Mouse (Mus musculus) heart, postnatal 0 days (tissue): Measurements from ENCODE around the gene Cdc42se2. TPM values are rescaled to one million over a fixed set of nuclear protein-coding genes. Genes with fewer than 3 reads are reported as not detected.

Experiments used
- ATAC-seq: fragments of 200-750 bp; cut with Nextera tagmentation; 2 replicates; pipeline ENCODE4 v1.8.0; 2017; ENCODE audit warnings: low read depth, moderate number of reproducible peaks, moderate library complexity; ENCODE audit not compliant: insufficient read depth
- DNase-seq: peaks from one replicate; pipeline ENCODE4 v3.0.0-alpha.2; 2016; ENCODE audit warnings: low spot score
- H3K27ac ChIP-seq: fragments of 300-500 bp; sonication (generic); 2 replicates; pipeline ENCODE4 v1.5.1; 2014; ENCODE audit warnings: low read depth, mild to moderate bottlenecking
- H3K27me3 ChIP-seq: fragments of 300-500 bp; sonication (generic); 2 replicates; pipeline ENCODE4 v1.6.1; 2014; ENCODE audit warnings: low read length, mixed read lengths; ENCODE audit not compliant: control insufficient read depth, insufficient read depth
- H3K36me3 ChIP-seq: fragments of 300-500 bp; sonication (generic); replicated peaks from 2 replicates; pipeline ENCODE4 v1.6.1; 2014; ENCODE audit warnings: low read length, mixed read lengths; ENCODE audit not compliant: control insufficient read depth, insufficient read depth
- H3K4me1 ChIP-seq: fragments of 300-500 bp; sonication (generic); 2 replicates; pipeline ENCODE4 v1.6.1; 2014; ENCODE audit warnings: antibody characterized with exemption; ENCODE audit not compliant: control insufficient read depth, insufficient read depth
- H3K4me2 ChIP-seq: fragments of 300-500 bp; sonication (generic); 2 replicates; pipeline ENCODE4 v1.6.1; 2014; ENCODE audit warnings: low read depth, mild to moderate bottlenecking, low read length, moderate library complexity
- H3K4me3 ChIP-seq: fragments of 300-500 bp; sonication (generic); 2 replicates; pipeline ENCODE4 v1.5.1; 2014; ENCODE audit warnings: low read depth, low read length
- H3K9ac ChIP-seq: fragments of 300-500 bp; sonication (generic); replicated peaks from 2 replicates; pipeline ENCODE4 v1.6.1; 2014; ENCODE audit warnings: low read depth, low read length, mixed read lengths
- H3K9me3 ChIP-seq: fragments of 300-500 bp; sonication (generic); replicated peaks from 2 replicates; pipeline ENCODE4 v1.6.1; 2016; ENCODE audit warnings: low read length; ENCODE audit not compliant: control insufficient read depth
- CTCF ChIP-seq: IDR thresholded peaks from 2 replicates; pipeline ENCODE4 v1.5.1; 2016; ENCODE audit warnings: antibody characterized with exemption, control low read depth, low read depth
- EP300 ChIP-seq: IDR thresholded peaks from 2 replicates; pipeline ENCODE4 v1.6.1; 2016; ENCODE audit warnings: antibody characterized with exemption, low read depth
- WGBS: fragments of 180-500 bp; shearing (Covaris S2); extraction: QIAGEN DNeasy Blood & Tissue Kit; methylation state at CpG from one replicate; pipeline ENCODE4 v1.1.7; 2014; 5-methylcytosine and 5-hydroxymethylcytosine counted together
- polyA plus RNA-seq: library from polyadenylated mRNA; unstranded; fragments of >200 nt; fragmentation: Nextera tagmentation; extraction: Ambion mirVana; gene quantifications from 2 replicates; pipeline ENCODE4 v1.2.1, GENCODE M21; 2015
- total RNA-seq: library from RNA; depleted of rRNA; stranded (reverse); fragments of >200 nt; gene quantifications from 2 replicates; pipeline ENCODE4 v1.2.3, GENCODE M21; 2014; ENCODE audit warnings: low replicate concordance; rRNA removed

Cdc42se2 gene
- 53.6 and 88.5 TPM in 2 replicates for total RNA-seq
- 44.4 and 50.2 TPM in 2 replicates for polyA plus RNA-seq

- no peaks in the 10 kb centered on the region for H3K9me3 ChIP-seq
- TF ChIP-seq CTCF = no peak
- TF ChIP-seq EP300 = no peak
- H3K4me3 ChIP-seq = peak within 1 kb of the TSS; percentile 90
- H3K4me1 ChIP-seq = peaks cover 4% of the 10 kb centered on the region; the same call in 1 of the 2 replicates
- peak within 1 kb of the TSS; percentile 98 for H3K27ac ChIP-seq
- ATAC-seq (peak; percentile 99), DNase-seq (peak; percentile 95)
- no peaks in the 10 kb centered on the region for H3K36me3 ChIP-seq
- peak within 1 kb of the TSS; percentile 88 for H3K9ac ChIP-seq
- WGBS = 4% methylated on average over 55 of the region's 56 CpGs
- no peaks in the 10 kb centered on the region for H3K27me3 ChIP-seq
- peak within 1 kb of the TSS; percentile 77 for H3K4me2 ChIP-seq
Measured at GRCm38 (mm10) chr11:54787488-54788474, at the start of gene Cdc42se2. Gene Cdc42se2 (minus strand): TSS chr11:54787675.

DNA sequence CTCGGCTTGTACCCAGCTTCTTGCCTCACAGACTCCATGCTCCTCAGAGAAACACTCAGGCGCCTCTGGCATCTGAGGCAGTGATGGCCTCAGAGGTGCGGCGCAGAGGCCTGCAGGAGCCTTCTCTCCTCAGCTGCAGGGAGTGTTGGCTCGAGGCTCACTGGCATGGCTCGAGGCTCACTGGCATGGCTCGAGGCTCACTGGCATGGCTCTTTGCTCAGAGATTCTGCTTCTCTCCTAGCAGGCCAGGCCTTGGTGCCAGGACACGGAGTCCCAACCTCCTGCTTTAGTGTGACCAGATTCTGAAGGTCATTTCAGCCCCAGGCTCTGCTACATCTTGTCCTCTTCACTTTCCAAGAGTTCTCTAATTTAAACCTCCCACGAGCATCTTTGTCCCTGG is 48.6 kb upstream of the Cdc42se2 start:
- ATAC-seq = no peak
- no peaks in the 10 kb centered on the region for H3K4me1 ChIP-seq
- no peaks in the 10 kb centered on the region for H3K9me3 ChIP-seq
- no peaks in the 10 kb centered on the region for H3K36me3 ChIP-seq
- H3K27me3 ChIP-seq = no peaks in the 10 kb centered on the region
- H3K9ac ChIP-seq = no peak overlapping the region
- H3K4me3 ChIP-seq = no peak overlapping the region
- TF ChIP-seq CTCF (no peak), EP300 (no peak)
- H3K27ac ChIP-seq = no peak overlapping the region
- no peak for DNase-seq
- no peak overlapping the region for H3K4me2 ChIP-seq
- WGBS = 82% methylated on average over 9 of the region's 9 CpGs

- TF ChIP-seq EP300 (no peak), CTCF (0 out of 2 replicates have a peak, but pooled peaks have one; percentile 4)
- Histone ChIP-seq H3K9me3 (no peaks in the 10 kb centered on the region), H3K36me3 (no peaks in the 10 kb centered on the region), H3K4me3 (no peak overlapping the region), H3K9ac (no peak overlapping the region), H3K4me2 (no peak overlapping the region), H3K4me1 (no peaks in the 10 kb centered on the region), H3K27me3 (no peaks in the 10 kb centered on the region), H3K27ac (no peak overlapping the region)
- DNase-seq = no peak
- 62% methylated on average over 2 of the region's 2 CpGs for WGBS
- ATAC-seq = no peak
Measured at GRCm38 (mm10) chr11:54834596-54834995, 47.1 kb upstream of the Cdc42se2 start.

- Histone ChIP-seq H3K9me3 (no peaks in the 10 kb centered on the region), H3K4me1 (no peaks in the 10 kb centered on the region), H3K4me3 (no peak overlapping the region), H3K27me3 (no peaks in the 10 kb centered on the region), H3K27ac (no peak overlapping the region), H3K9ac (no peak overlapping the region), H3K36me3 (no peaks in the 10 kb centered on the region), H3K4me2 (no peak overlapping the region)
- ATAC-seq = no peak
- TF ChIP-seq EP300 = no peak
- TF ChIP-seq CTCF = no peak
- DNase-seq = no peak
- 79% methylated on average over 4 of the region's 4 CpGs for WGBS
Measured at GRCm38 (mm10) chr11:54833833-54834232, 46.4 kb upstream of the Cdc42se2 start.

- no peaks in the 10 kb centered on the region for H3K36me3 ChIP-seq
- no peak overlapping the region for H3K27ac ChIP-seq
- ATAC-seq (no peak), DNase-seq (no peak)
- H3K9ac ChIP-seq = no peak overlapping the region
- no peak overlapping the region for H3K4me2 ChIP-seq
- WGBS = 85% methylated on average over 8 of the region's 8 CpGs
- no peaks in the 10 kb centered on the region for H3K27me3 ChIP-seq
- TF ChIP-seq CTCF = no peak
- TF ChIP-seq EP300 = no peak
- H3K9me3 ChIP-seq = peaks cover 4% of the 10 kb centered on the region; the same call in 1 of the 2 replicates
- no peak overlapping the region for H3K4me3 ChIP-seq
- no peaks in the 10 kb centered on the region for H3K4me1 ChIP-seq
Measured at GRCm38 (mm10) chr11:54826819-54827218, 39.3 kb upstream of the Cdc42se2 start.
